Mouse (Mus musculus): ENCODE results near the gene Coro2a.

DNA sequence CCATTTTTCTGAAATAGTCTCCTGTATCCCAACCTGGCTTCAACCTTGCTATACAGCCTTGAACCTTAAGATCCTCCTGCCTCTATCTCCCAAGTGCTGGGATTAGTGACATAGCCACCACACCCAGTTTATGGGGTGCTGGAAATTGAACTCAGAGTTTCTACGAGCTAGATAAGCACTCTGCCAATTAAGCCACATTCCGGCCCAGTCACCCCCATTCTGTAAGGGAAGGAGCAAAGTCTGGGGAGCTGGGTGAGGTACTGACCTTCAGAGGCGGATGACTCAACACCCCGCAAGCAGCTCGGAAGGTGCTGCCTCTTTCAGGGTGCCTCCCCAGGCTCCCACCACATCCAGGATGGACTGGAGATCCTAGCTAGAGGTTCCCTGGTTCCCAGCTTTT lies 7.9 kb downstream of the Coro2a start:
- TF ChIP-seq CTCF (IDR thresholded peaks at IDR 0.05; ENCODE audit: control insufficient read depth, insufficient read depth, low read length) (no peak), POLR2A (IDR thresholded peaks at IDR 0.05; ENCODE audit: borderline replicate concordance, control insufficient read depth, low read depth, low read length) (no peak)

All from bone marrow, adult 2 months (tissue).